Mouse (Mus musculus): ENCODE measurements around the gene Nos1.

Gene Nos1

GRCm38 (mm10) chr5:117780681-117781080 lies at the start of gene Nos1:
Gene Nos1, plus strand, starts transcription at chr5:117781032.
- peak; percentile 7 for DNase-seq (ENCODE audit: low read depth, low spot score)

GRCm38 (mm10) chr5:117731311-117731710 lies 49.5 kb upstream of the Nos1 start:
- no peak for DNase-seq (ENCODE audit: low read depth, low spot score)

- DNase-seq (ENCODE audit: low read depth, low spot score): no peak
These were observed 36.1 kb upstream of the Nos1 start for GRCm38 (mm10) chr5:117744654-117745178.

- DNase-seq (ENCODE audit: low read depth, low spot score): peak; percentile 13
These were observed 31.5 kb upstream of the Nos1 start for GRCm38 (mm10) chr5:117749353-117749752.

- DNase-seq (ENCODE audit: low read depth, low spot score): no peak
These were observed 22.9 kb upstream of the Nos1 start for GRCm38 (mm10) chr5:117757696-117758482.

- peak; percentile 62 for DNase-seq (ENCODE audit: low read depth, low spot score)
These were observed 19.5 kb upstream of the Nos1 start for GRCm38 (mm10) chr5:117761181-117761832.

GRCm38 (mm10) chr5:117764496-117764895 lies 16.3 kb upstream of the Nos1 start:
- no peak for DNase-seq (ENCODE audit: low read depth, low spot score)

- no peak for DNase-seq (ENCODE audit: low read depth, low spot score)
These were observed 1.7 kb upstream of the Nos1 start for GRCm38 (mm10) chr5:117779175-117779574.

GRCm38 (mm10) chr5:117781178-117781577 lies 346 bp downstream of the Nos1 start:
- no peak for DNase-seq (ENCODE audit: low read depth, low spot score)

- DNase-seq (ENCODE audit: low read depth, low spot score): no peak
These were observed 9.2 kb downstream of the Nos1 start for GRCm38 (mm10) chr5:117790071-117790470.

- DNase-seq (ENCODE audit: low read depth, low spot score): peak; percentile 7
These were observed 11.0 kb downstream of the Nos1 start for GRCm38 (mm10) chr5:117791875-117792274.

GRCm38 (mm10) chr5:117800849-117801248 lies 20.0 kb downstream of the Nos1 start:
- DNase-seq (ENCODE audit: low read depth, low spot score): no peak

- no peak for DNase-seq (ENCODE audit: low read depth, low spot score)
These were observed 21.3 kb downstream of the Nos1 start for GRCm38 (mm10) chr5:117802071-117802521.

GRCm38 (mm10) chr5:117803551-117803950 lies 22.7 kb downstream of the Nos1 start:
- DNase-seq (ENCODE audit: low read depth, low spot score): no peak

- peak; percentile 14 for DNase-seq (ENCODE audit: low read depth, low spot score)
These were observed 30.1 kb downstream of the Nos1 start for GRCm38 (mm10) chr5:117810930-117811329.

- DNase-seq (ENCODE audit: low read depth, low spot score): no peak
These were observed 38.0 kb downstream of the Nos1 start for GRCm38 (mm10) chr5:117818800-117819199.

- no peak for DNase-seq (ENCODE audit: low read depth, low spot score)
These were observed 39.6 kb downstream of the Nos1 start for GRCm38 (mm10) chr5:117820445-117820844.

GRCm38 (mm10) chr5:117823811-117824210 lies 43.0 kb downstream of the Nos1 start:
- DNase-seq (ENCODE audit: low read depth, low spot score): peak; percentile 44

- DNase-seq (ENCODE audit: low read depth, low spot score): peak; percentile 59
These were observed 43.7 kb downstream of the Nos1 start for GRCm38 (mm10) chr5:117824486-117824885.

- no peak for DNase-seq (ENCODE audit: low read depth, low spot score)
These were observed 44.5 kb downstream of the Nos1 start for GRCm38 (mm10) chr5:117825336-117825735.

GRCm38 (mm10) chr5:117827366-117827765 lies 46.5 kb downstream of the Nos1 start:
- no peak for DNase-seq (ENCODE audit: low read depth, low spot score)

GRCm38 (mm10) chr5:117836930-117837329 lies 56.1 kb downstream of the Nos1 start:
- peak; percentile 75 for DNase-seq (ENCODE audit: low read depth, low spot score)

- DNase-seq (ENCODE audit: low read depth, low spot score): peak; percentile 25
These were observed 56.9 kb downstream of the Nos1 start for GRCm38 (mm10) chr5:117837731-117838130.
